Mouse (Mus musculus) lung, adult 2 months (tissue): Measurements from ENCODE around the gene Arhgap44. TPM values are rescaled to one million over a fixed set of nuclear protein-coding genes. Genes with fewer than 3 reads are reported as not detected.

Source experiments
- DNase-seq: peaks from one replicate; pipeline ENCODE4 v3.0.0; 2022
- H3K4me1 ChIP-seq: fragments of 200-500 bp; 2 replicates; pipeline ENCODE4 v1.6.1; 2011; ENCODE audit warnings: low read length; ENCODE audit not compliant: control insufficient read depth, insufficient read depth
- H3K4me3 ChIP-seq: fragments of 200-500 bp; replicated peaks from 2 replicates; pipeline ENCODE3; 2011; ENCODE audit warnings: low read depth, mild to moderate bottlenecking, control low read depth, low read length; ENCODE audit errors: extremely low read depth
- CTCF ChIP-seq: fragments of 200-500 bp; IDR thresholded peaks from 2 replicates; pipeline ENCODE4 v1.5.1; 2011; ENCODE audit warnings: mild to moderate bottlenecking, low read length, control low read depth; ENCODE audit not compliant: insufficient read depth
- POLR2A ChIP-seq: fragments of 200-500 bp; IDR thresholded peaks from 2 replicates; pipeline ENCODE4 v1.6.1; 2011; ENCODE audit warnings: low read depth, mild to moderate bottlenecking, control low read depth, low read length, borderline replicate concordance; ENCODE audit errors: extremely low read depth
- WGBS: fragments of 180-500 bp; shearing (Covaris S2); methylation state at CpG from one replicate; pipeline ENCODE4 v1.1.7; 2018; 5-methylcytosine and 5-hydroxymethylcytosine counted together
- polyA plus RNA-seq: library from polyadenylated mRNA; depleted of rRNA; stranded (reverse); fragments of >200 nt; gene quantifications from 2 replicates; pipeline ENCODE4 v1.2.3, GENCODE M21; 2012

Arhgap44 gene
- polyA plus RNA-seq, 1 experiment: 32.6 TPM

- no peak for DNase-seq
- WGBS: 95% methylated on average over 1 of the region's 1 CpGs
- TF ChIP-seq POLR2A (no peak), CTCF (no peak)
- no peaks in the 10 kb centered on the region for H3K4me1 ChIP-seq
- no peak overlapping the region for H3K4me3 ChIP-seq
These were observed 22.4 kb upstream of the Arhgap44 start for GRCm38 (mm10) chr11:65185114-65185513.

- no peak for DNase-seq
- Histone ChIP-seq H3K4me3 (no peak overlapping the region), H3K4me1 (peaks cover 5% of the 10 kb centered on the region; the same call in 1 of the 2 replicates)
- no peak for TF ChIP-seq CTCF
- no peak for TF ChIP-seq POLR2A
- 61% methylated on average over 4 of the region's 4 CpGs for WGBS
These were observed 7.5 kb upstream of the Arhgap44 start for GRCm38 (mm10) chr11:65170121-65170750.

DNA sequence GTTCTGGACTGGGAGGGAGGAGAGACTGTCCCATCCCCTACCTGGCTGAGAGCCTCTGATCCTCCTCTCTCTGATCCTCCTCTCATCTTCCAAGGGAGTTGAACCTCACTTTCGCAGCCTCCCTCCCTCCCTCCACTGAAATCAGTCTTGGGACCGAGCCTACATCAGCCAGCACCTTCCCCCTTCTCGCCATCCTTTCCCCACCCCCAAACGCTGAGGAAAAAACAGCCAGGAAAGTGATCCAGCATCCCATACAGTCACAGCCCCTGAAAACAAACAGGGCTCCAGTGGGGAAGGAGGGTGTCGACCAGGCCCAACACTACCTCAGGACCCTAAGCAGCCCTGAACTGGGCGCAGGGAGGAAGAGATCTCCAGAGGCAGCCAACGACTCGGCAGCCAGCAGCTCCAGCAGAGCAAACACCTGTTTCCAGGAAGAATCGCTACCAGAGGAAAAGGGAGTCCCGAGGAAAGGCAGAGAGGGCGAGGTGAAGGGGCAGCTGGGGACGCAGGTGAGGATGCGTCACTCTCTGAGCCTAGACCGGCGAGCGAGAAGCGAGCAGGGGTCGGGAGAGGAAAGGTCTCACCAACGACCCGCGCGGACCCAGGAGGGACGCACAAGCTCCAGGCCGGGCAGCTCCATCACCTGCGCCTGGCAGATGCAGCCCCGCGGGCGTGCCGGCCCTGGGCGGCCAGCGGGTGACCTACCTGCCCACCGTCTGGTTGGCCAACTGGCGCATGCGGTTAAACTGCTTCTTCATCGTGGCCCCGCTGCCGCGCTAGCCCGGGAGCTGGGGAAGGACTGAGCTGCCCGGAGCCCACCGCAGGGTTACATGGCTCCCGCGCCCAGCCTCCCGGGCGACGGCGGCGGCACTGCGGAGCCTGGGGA is 637 bp downstream of the Arhgap44 start:
- no peak for TF ChIP-seq CTCF
- no peak for TF ChIP-seq POLR2A
- Histone ChIP-seq H3K4me1 (peaks cover 5% of the 10 kb centered on the region), H3K4me3 (peak overlapping the region; percentile 64)
- 2% methylated on average over 49 of the region's 49 CpGs for WGBS
- peak; percentile 52 for DNase-seq

DNA sequence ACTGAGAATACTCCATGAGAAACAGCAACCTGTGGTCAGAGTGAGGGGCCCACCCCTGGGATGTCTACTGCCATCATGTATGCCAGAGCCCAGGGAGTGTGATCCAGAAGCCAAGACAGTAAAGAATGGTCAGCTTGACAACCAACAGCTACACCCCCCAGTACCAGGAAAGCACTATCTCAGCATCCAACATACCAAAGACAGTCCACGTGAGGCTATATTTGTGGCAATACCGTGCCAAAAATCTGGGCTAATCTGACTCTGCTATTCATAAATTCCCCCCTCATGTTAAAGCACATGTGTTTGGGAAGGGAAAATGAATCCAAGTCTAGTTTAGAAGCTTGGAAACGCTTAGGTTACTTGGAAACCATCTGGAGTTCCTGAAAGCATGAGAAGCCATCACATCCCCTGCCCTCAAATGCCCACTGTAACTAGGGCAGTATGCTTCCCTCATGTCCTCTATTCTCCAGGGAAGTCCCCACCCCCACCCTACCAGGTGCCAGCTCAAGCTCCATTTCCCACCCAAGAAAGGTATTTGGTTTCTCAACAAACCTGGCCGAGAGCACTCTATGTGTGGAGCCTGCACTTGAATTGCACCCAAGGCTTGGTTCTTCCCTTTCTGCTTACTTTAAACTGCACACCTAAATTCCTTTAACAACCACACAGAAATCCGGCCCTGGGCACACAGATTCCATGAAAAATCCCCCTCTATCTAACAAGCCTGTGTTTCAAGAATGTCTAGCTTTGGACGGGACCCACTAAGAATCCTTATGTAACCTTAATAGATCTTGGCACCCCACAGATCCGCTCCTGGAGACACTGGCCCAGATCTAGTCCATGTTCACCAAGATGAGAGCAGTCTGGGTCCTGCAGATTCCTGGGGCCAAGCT is 1.5 kb downstream of the Arhgap44 start:
- TF ChIP-seq CTCF (no peak), POLR2A (no peak)
- peak; percentile 59 for DNase-seq
- Histone ChIP-seq H3K4me3 (peak overlapping the region; percentile 64), H3K4me1 (peaks cover 5% of the 10 kb centered on the region)
- 45% methylated on average over 7 of the region's 7 CpGs for WGBS

DNA sequence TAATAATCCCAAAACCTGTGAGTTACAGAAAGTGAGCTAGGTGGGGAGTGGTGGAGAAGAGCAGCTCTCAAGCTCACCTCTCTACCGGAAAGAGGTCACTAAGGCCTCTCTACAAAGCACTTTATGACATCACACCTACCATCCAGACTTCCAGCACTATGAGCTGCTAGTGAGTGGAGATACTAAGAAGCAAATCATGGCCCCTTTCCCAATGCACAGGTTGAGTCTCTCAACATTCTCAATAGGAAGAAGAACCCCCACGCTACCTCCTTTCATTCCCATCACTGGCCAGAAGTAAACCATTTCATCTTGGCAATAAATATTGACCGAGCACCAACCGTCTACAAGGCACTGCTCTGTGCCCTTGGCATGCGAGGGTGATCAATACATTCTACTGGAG is 3.0 kb downstream of the Arhgap44 start, which contains the start of gene 1700086D15Rik:
Gene 1700086D15Rik, minus strand, starts transcription at position 101 of the 400 bp plus-strand sequence.
- 84% methylated on average over 5 of the region's 5 CpGs for WGBS

DNA sequence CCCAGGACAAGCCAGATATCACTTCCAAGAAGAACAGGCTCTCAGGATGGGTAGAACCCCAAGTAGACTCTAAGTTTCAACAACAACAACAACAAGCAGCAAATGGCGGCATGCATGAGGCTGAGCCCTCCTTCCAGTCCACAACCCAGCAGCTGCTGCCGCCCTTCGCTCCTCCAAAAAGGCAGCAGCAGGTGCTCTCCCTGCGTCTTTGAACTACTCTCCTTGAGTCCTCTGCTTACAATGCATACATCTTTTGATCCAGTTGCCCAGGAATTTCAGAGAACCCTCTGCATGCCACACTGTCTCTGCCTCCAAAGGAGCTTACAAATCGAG is 4.1 kb downstream of the Arhgap44 start:
- no peak for TF ChIP-seq CTCF
- TF ChIP-seq POLR2A: no peak
- DNase-seq: no peak
- H3K4me3 ChIP-seq: no peak overlapping the region
- 92% methylated on average over 5 of the region's 5 CpGs for whole genome bisulfite sequencing
- H3K4me1 ChIP-seq: peaks cover 5% of the 10 kb centered on the region

More for the DNA sequence above, 3.0 kb downstream of the Arhgap44 start, which contains the start of gene 1700086D15Rik:
- peaks cover 5% of the 10 kb centered on the region for H3K4me1 ChIP-seq
- no peak for DNase-seq
- H3K4me3 ChIP-seq: no peak within 1 kb of the TSS
- no peak for TF ChIP-seq POLR2A
- no peak for TF ChIP-seq CTCF

DNA sequence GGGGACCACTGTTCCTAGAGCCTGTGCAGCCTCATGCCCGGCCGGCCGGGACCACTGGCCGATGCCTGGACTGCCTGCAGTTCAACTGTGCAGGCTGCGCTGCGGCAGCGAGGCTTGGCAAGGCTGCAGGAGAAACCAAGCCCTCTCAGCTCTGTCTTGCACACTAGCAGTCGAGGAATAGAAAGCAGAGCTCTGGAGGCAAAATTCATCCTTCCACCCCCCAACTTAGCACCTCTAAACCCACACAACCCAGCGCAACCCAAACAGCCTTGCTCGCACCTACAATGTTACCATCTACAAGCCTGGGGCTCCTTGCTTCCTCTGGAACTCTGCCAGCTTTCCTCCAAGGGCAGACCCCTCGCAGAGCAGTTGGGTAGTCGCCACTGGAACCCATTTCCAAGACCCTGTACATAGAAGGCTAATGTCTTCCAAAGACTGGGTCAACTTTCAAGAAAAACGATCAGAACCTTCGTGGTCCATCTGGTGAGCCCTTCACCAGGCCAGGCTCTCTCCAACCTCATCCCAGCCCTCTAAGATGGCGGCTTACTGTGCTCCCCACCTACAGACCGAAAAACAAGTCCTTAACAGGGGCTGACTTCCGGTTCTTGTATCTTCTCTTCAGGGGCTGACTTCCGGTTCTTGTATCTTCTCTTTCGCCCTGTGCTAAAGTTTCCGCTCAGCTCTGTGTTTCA is 4.6 kb downstream of the Arhgap44 start:
- Histone ChIP-seq H3K4me3 (no peak overlapping the region), H3K4me1 (peaks cover 5% of the 10 kb centered on the region)
- TF ChIP-seq POLR2A (no peak), CTCF (no peak)
- WGBS: 88% methylated on average over 20 of the region's 20 CpGs
- DNase-seq: no peak

- TF ChIP-seq CTCF: no peak
- no peak for TF ChIP-seq POLR2A
- no peak for DNase-seq
- H3K4me1 ChIP-seq: no peaks in the 10 kb centered on the region; the same call in none of the 2 replicates
- no peak overlapping the region for H3K4me3 ChIP-seq
- WGBS: 76% methylated on average over 5 of the region's 5 CpGs
These were observed 9.8 kb downstream of the Arhgap44 start for GRCm38 (mm10) chr11:65153006-65153405.

DNA sequence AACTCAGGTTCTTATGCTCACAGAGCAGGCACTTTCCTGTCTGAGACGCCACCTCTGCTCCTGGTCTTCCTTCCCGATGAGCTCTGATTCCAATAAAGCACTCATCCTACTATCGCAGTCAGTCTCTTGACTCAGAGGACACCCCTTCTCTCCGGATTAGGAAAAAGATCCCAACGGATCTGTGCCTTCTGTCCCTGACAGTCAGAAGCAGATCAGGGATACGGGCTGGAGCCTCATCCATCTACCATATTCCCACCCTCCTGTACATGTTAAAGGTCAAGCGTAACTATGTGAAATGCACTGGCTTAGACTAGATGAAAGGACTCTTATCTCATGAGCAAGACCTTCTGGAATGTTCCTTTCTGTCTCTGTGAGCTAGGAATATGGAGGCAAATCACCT is 14.3 kb downstream of the Arhgap44 start:
- H3K4me3 ChIP-seq: no peak overlapping the region
- TF ChIP-seq POLR2A (no peak), CTCF (no peak)
- DNase-seq: no peak
- no peaks in the 10 kb centered on the region; the same call in 1 of the 2 replicates for H3K4me1 ChIP-seq
- 73% methylated on average over 7 of the region's 7 CpGs for WGBS
